Mouse (Mus musculus) limb, embryonic 14.5 days (tissue): ENCODE measurements around the gene Pex11g. TPM values are rescaled to one million over a fixed set of nuclear protein-coding genes. Genes with fewer than 3 reads are reported as not detected.

Source experiments
- ATAC-seq: fragments of 200-750 bp; cut with Nextera tagmentation; 2 replicates; pipeline ENCODE4 v1.8.0; 2017; ENCODE audit warnings: low read depth, moderate number of reproducible peaks, moderate TSS enrichment; ENCODE audit not compliant: low FRiP score
- DNase-seq: peaks from one replicate; pipeline ENCODE4 v3.0.0-alpha.2; 2015; ENCODE audit warnings: low spot score
- H3K27ac ChIP-seq: fragments of 300-500 bp; sonication (generic); replicated peaks from 2 replicates; pipeline ENCODE4 v1.5.1; 2014; ENCODE audit warnings: low read depth, mild to moderate bottlenecking, low read length, moderate library complexity, mixed read lengths
- H3K27me3 ChIP-seq: fragments of 300-500 bp; sonication (generic); 2 replicates; pipeline ENCODE4 v1.6.1; 2014; ENCODE audit warnings: low read length, mixed read lengths; ENCODE audit not compliant: control insufficient read depth, insufficient read depth
- H3K36me3 ChIP-seq: fragments of 300-500 bp; sonication (generic); 2 replicates; pipeline ENCODE4 v1.6.1; 2014; ENCODE audit warnings: mild to moderate bottlenecking, low read length, moderate library complexity, mixed read lengths; ENCODE audit not compliant: control insufficient read depth, insufficient read depth
- H3K4me1 ChIP-seq: fragments of 300-500 bp; sonication (generic); 2 replicates; pipeline ENCODE4 v1.6.1; 2014; ENCODE audit warnings: antibody characterized with exemption, low read length, mixed read lengths; ENCODE audit not compliant: control insufficient read depth, insufficient read depth
- H3K4me2 ChIP-seq: fragments of 300-500 bp; sonication (generic); replicated peaks from 2 replicates; pipeline ENCODE4 v1.6.1; 2014; ENCODE audit warnings: low read depth, mild to moderate bottlenecking, low read length, moderate library complexity; ENCODE audit not compliant: severe bottlenecking
- H3K4me3 ChIP-seq: fragments of 300-500 bp; sonication (generic); replicated peaks from 2 replicates; pipeline ENCODE4 v1.5.1; 2014; ENCODE audit warnings: low read length
- H3K9ac ChIP-seq: fragments of 300-500 bp; sonication (generic); 2 replicates; pipeline ENCODE4 v1.6.1; 2014; ENCODE audit warnings: mild to moderate bottlenecking, low read depth, low read length, moderate library complexity; ENCODE audit not compliant: severe bottlenecking
- H3K9me3 ChIP-seq: fragments of 300-500 bp; sonication (generic); 2 replicates; pipeline ENCODE4 v1.6.1; 2016; ENCODE audit warnings: low read length; ENCODE audit not compliant: control insufficient read depth
- POLR2A ChIP-seq: fragments of 200-500 bp; IDR thresholded peaks from 2 replicates; pipeline ENCODE4 v1.8.0; 2012; ENCODE audit warnings: inconsistent platforms, mild to moderate bottlenecking, moderate library complexity, borderline replicate concordance; ENCODE audit not compliant: insufficient read depth, insufficient read length; ENCODE audit errors: extremely low read depth
- WGBS: fragments of 180-500 bp; shearing (Covaris S2); extraction: QIAGEN DNeasy Blood & Tissue Kit; methylation state at CpG from one replicate; pipeline ENCODE4 v1.1.7; 2014; 5-methylcytosine and 5-hydroxymethylcytosine counted together
- polyA plus RNA-seq, 2 experiments: library from polyadenylated mRNA; depleted of rRNA in 1 of 2; stranded (reverse) in 1 of 2; unstranded in 1 of 2; fragments of >200 nt; fragmentation: Nextera tagmentation in 1 of 2; extraction: Ambion mirVana in 1 of 2; gene quantifications; 2 replicates each; pipeline versions ENCODE4 v1.2.1 to v1.2.3; 2012 to 2014

Pex11g gene
- polyA plus RNA-seq, 2 experiments = 4.7 to 6.0 TPM

DNA sequence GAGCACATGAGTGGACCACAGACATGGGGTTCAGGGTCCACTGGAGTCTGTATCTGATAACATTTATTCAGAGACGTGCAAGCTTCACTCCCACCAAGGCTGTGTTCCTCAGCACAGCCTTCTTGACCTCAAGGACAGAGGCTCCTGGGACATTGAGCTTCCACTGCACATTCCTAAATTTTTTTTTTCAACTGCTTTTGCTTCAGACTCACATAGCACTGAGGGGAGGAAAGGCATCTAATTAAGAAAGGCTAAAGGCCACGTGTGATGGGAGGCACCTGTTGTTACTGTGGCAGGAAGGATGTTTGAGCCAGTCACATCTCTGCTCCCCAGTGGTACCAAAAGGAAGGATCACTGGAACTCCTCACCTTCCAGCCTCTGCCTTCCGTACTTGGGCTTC, 36.4 kb downstream of the Pex11g start:
- Histone ChIP-seq H3K4me1 (no peaks in the 10 kb centered on the region), H3K9me3 (no peaks in the 10 kb centered on the region), H3K9ac (no peak overlapping the region), H3K4me3 (no peak overlapping the region), H3K27ac (no peak overlapping the region), H3K4me2 (no peak overlapping the region), H3K36me3 (peaks cover 66% of the 10 kb centered on the region), H3K27me3 (no peaks in the 10 kb centered on the region)
- TF ChIP-seq POLR2A = no peak
- DNase-seq (no peak), ATAC-seq (no peak)
- WGBS = 86% methylated on average over 3 of the region's 3 CpGs

DNA sequence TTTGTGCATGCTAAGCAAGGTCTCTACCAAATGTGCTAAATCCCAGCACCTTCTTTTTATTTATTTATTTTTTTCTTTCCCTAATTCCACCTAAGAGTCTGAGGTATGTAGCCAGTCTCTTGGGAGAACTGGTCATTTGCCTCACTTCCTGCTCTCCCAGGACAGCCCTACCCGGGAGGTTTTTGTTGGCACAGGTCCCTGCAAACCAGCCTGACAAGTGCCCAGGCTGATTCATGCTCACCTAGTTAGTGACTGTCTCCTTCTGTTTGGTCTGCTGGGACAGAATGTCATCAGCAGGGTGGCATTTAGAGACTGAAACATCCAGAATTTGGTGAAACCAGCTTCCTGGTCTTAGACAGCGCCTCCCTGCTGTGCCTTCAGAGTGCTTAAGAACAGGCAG, 37.5 kb downstream of the Pex11g start:
- WGBS = 71% methylated on average over 2 of the region's 2 CpGs
- Histone ChIP-seq H3K4me1 (no peaks in the 10 kb centered on the region), H3K4me3 (no peak overlapping the region), H3K27ac (no peak overlapping the region), H3K4me2 (no peak overlapping the region), H3K36me3 (peaks cover 55% of the 10 kb centered on the region), H3K9me3 (no peaks in the 10 kb centered on the region), H3K27me3 (no peaks in the 10 kb centered on the region), H3K9ac (no peak overlapping the region)
- ATAC-seq (no peak), DNase-seq (no peak)
- TF ChIP-seq POLR2A = no peak

DNA sequence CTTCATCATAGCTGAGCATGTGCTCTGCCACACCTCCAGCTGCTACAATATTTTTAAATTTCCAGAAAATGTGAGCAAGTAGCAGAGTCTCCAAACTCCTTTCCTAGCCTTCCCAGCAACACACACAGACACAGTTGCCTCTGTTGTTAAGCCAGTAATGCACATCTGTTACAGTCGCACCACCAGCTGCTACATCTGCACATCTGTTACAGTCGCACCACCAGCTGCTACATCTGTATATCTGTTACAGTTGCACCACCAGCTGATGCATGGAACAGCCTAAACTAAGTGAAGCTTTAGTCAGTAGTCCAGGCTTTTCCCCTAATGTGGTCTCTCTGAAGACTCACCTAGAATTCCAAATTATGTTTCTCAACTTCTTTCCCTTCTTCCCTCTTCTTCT, 39.1 kb downstream of the Pex11g start:
- no peak for TF ChIP-seq POLR2A
- H3K4me2 ChIP-seq = no peak overlapping the region
- no peaks in the 10 kb centered on the region for H3K9me3 ChIP-seq
- no peak overlapping the region for H3K27ac ChIP-seq
- H3K4me3 ChIP-seq = no peak overlapping the region
- H3K27me3 ChIP-seq = no peaks in the 10 kb centered on the region
- ATAC-seq (no peak), DNase-seq (peak; percentile 12)
- peaks cover 41% of the 10 kb centered on the region for H3K36me3 ChIP-seq
- H3K4me1 ChIP-seq = no peaks in the 10 kb centered on the region
- H3K9ac ChIP-seq = no peak overlapping the region
- WGBS = 60% methylated on average over 2 of the region's 2 CpGs

DNA sequence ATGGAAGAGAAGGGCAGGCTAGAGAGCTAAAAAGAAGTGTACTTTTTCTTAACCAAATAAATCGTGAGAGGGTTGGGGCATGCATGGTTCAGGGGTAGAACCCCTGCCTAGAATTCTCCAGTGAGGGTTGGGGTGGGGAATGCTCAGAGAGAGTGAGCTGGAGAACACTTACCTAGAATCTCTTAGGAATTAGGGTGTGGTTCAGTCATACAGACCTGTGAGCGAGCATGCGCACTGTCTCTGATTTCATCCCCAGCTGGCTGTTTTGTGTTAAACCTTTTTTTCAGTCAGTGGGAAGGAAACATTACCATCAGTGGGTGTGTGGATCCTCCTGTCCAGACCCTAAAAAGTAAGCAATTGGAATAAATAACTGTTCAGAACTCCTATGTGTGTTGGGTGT, 41.3 kb downstream of the Pex11g start:
- ATAC-seq (no peak), DNase-seq (no peak)
- Histone ChIP-seq H3K4me2 (no peak overlapping the region), H3K9ac (no peak overlapping the region), H3K4me3 (no peak overlapping the region), H3K27me3 (no peaks in the 10 kb centered on the region), H3K36me3 (peaks cover 30% of the 10 kb centered on the region), H3K9me3 (no peaks in the 10 kb centered on the region), H3K4me1 (no peaks in the 10 kb centered on the region), H3K27ac (no peak overlapping the region)
- 89% methylated on average over 3 of the region's 3 CpGs for WGBS
- no peak for TF ChIP-seq POLR2A

DNA sequence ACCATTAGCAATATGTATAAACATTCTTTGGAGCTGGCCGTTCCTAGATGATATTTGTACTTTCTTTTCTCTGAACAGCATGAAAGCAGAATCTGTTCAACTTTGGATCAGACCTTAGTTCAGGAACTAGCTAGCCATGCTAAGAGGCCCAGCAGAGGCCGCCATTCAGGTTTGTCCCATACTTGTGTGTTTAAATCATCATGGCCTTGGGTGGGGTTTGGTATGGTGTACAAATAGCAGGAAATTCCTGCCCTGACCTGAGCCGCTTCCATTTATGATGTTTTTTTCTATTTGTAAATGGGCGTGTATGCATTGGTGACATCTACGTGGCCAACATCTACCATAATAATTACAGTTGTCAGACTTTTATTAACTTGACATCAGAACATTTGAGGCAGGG, 42.3 kb downstream of the Pex11g start:
- Histone ChIP-seq H3K36me3 (peaks cover 24% of the 10 kb centered on the region), H3K4me3 (no peak overlapping the region), H3K4me2 (no peak overlapping the region), H3K27ac (no peak overlapping the region), H3K9me3 (no peaks in the 10 kb centered on the region), H3K9ac (no peak overlapping the region), H3K4me1 (peaks cover 3% of the 10 kb centered on the region), H3K27me3 (no peaks in the 10 kb centered on the region)
- DNase-seq (no peak), ATAC-seq (no peak)
- TF ChIP-seq POLR2A = no peak
- WGBS = 85% methylated on average over 5 of the region's 5 CpGs

DNA sequence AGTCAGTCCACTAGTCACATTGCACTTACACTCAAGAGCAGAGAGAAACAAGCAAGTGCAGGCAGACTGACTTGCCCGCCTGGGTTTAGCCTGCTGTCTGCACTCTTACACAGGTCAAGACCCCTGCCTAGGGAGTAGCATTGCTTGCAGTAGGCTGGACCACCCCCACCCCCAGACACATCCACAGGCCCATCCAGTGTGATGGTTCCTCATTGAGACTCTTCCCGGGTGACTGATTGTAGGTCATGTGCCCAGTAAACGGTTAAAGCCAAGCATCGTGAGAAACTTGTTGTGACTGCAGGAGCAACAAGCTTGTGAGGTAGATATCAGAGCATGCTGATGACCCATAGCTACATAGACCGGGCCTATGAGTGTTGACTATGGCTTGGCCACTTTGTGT, 46.0 kb downstream of the Pex11g start:
- Histone ChIP-seq H3K36me3 (no peaks in the 10 kb centered on the region), H3K9me3 (no peaks in the 10 kb centered on the region), H3K9ac (no peak overlapping the region), H3K27me3 (no peaks in the 10 kb centered on the region), H3K4me2 (no peak overlapping the region), H3K4me1 (peaks cover 18% of the 10 kb centered on the region), H3K27ac (no peak overlapping the region), H3K4me3 (no peak overlapping the region)
- 92% methylated on average over 5 of the region's 5 CpGs for WGBS
- no peak for DNase-seq
- TF ChIP-seq POLR2A = no peak
- no peak for ATAC-seq
